Mouse (Mus musculus) lung, embryonic 14.5 days (tissue): ENCODE measurements around the gene Urm1. TPM values are rescaled to one million over a fixed set of nuclear protein-coding genes. Genes with fewer than 3 reads are reported as not detected.
A peak's percentile ranks its signal among the peaks of the same experiment; 100 is the strongest.

Experiments
- ATAC-seq: fragments of 200-750 bp; cut with Nextera tagmentation; 2 replicates; pipeline ENCODE4 v1.8.0; 2017; ENCODE audit warnings: mild to moderate bottlenecking, moderate TSS enrichment, moderate library complexity; ENCODE audit not compliant: insufficient read depth
- DNase-seq: peaks from one replicate; pipeline ENCODE4 v3.0.0-alpha.2; 2015
- H3K27ac ChIP-seq: fragments of 300-500 bp; sonication (generic); 2 replicates; pipeline ENCODE4 v1.5.1; 2014; ENCODE audit warnings: low read depth, mild to moderate bottlenecking, moderate library complexity
- H3K27me3 ChIP-seq: fragments of 300-500 bp; sonication (generic); 2 replicates; pipeline ENCODE4 v1.6.1; 2014; ENCODE audit warnings: low read length, control low read depth; ENCODE audit not compliant: insufficient read depth
- H3K36me3 ChIP-seq: fragments of 300-500 bp; sonication (generic); 2 replicates; pipeline ENCODE4 v1.6.1; 2014; ENCODE audit warnings: control low read depth; ENCODE audit not compliant: insufficient read depth
- H3K4me1 ChIP-seq: fragments of 300-500 bp; sonication (generic); 2 replicates; pipeline ENCODE4 v1.6.1; 2014; ENCODE audit warnings: antibody characterized with exemption, control low read depth; ENCODE audit not compliant: insufficient read depth
- H3K4me2 ChIP-seq: fragments of 300-500 bp; sonication (generic); 2 replicates; pipeline ENCODE4 v1.6.1; 2014; ENCODE audit warnings: mild to moderate bottlenecking
- H3K4me3 ChIP-seq: fragments of 300-500 bp; sonication (generic); 2 replicates; pipeline ENCODE4 v1.5.1; 2014; ENCODE audit warnings: low read depth, low read length
- H3K9ac ChIP-seq: fragments of 300-500 bp; sonication (generic); 2 replicates; pipeline ENCODE4 v1.6.1; 2014
- H3K9me3 ChIP-seq: fragments of 300-500 bp; sonication (generic); 2 replicates; pipeline ENCODE4 v1.6.1; 2016; ENCODE audit warnings: low read depth, low read length, control low read depth
- CTCF ChIP-seq: IDR thresholded peaks from 2 replicates; pipeline ENCODE4 v1.5.1; 2016; ENCODE audit warnings: antibody characterized with exemption, low read depth
- WGBS: fragments of 180-500 bp; shearing (Covaris S2); extraction: QIAGEN DNeasy Blood & Tissue Kit; methylation state at CpG from one replicate; pipeline ENCODE4 v1.1.7; 2014; 5-methylcytosine and 5-hydroxymethylcytosine counted together
- polyA plus RNA-seq: library from polyadenylated mRNA; unstranded; fragments of >200 nt; fragmentation: Nextera tagmentation; extraction: Ambion mirVana; gene quantifications from 2 replicates; pipeline ENCODE4 v1.2.1, GENCODE M21; 2014

Gene Urm1
- polyA plus RNA-seq, 1 experiment from 2014 or later, result 27.0 TPM

DNA sequence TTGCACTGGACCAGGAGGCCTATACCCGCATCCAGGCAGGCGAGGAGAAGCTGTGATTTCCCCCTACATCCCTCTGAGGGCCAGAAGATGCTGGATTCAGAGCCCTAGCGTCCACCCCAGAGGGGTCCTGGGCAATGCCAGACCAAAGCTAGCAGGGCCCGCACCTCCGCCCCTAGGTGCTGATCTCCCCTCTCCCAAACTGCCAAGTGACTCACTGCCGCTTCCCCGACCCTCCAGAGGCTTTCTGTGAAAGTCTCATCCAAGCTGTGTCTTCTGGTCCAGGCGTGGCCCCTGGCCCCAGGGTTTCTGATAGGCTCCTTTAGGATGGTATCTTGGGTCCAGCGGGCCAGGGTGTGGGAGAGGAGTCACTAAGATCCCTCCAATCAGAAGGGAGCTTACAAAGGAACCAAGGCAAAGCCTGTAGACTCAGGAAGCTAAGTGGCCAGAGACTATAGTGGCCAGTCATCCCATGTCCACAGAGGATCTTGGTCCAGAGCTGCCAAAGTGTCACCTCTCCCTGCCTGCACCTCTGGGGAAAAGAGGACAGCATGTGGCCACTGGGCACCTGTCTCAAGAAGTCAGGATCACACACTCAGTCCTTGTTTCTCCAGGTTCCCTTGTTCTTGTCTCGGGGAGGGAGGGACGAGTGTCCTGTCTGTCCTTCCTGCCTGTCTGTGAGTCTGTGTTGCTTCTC, 4.0 kb upstream of the Urm1 start:
- no peak overlapping the region for H3K4me3 ChIP-seq
- DNase-seq, result no peak
- no peak overlapping the region for H3K4me2 ChIP-seq
- no peak for TF ChIP-seq CTCF
- peaks cover 48% of the 10 kb centered on the region for H3K36me3 ChIP-seq
- H3K4me1 ChIP-seq, result no peaks in the 10 kb centered on the region
- 78% methylated on average over 11 of the region's 11 CpGs for WGBS
- no peaks in the 10 kb centered on the region for H3K9me3 ChIP-seq
- no peak overlapping the region for H3K9ac ChIP-seq
- H3K27me3 ChIP-seq, result no peaks in the 10 kb centered on the region
- H3K27ac ChIP-seq, result no peak overlapping the region
- ATAC-seq, result no peak

DNA sequence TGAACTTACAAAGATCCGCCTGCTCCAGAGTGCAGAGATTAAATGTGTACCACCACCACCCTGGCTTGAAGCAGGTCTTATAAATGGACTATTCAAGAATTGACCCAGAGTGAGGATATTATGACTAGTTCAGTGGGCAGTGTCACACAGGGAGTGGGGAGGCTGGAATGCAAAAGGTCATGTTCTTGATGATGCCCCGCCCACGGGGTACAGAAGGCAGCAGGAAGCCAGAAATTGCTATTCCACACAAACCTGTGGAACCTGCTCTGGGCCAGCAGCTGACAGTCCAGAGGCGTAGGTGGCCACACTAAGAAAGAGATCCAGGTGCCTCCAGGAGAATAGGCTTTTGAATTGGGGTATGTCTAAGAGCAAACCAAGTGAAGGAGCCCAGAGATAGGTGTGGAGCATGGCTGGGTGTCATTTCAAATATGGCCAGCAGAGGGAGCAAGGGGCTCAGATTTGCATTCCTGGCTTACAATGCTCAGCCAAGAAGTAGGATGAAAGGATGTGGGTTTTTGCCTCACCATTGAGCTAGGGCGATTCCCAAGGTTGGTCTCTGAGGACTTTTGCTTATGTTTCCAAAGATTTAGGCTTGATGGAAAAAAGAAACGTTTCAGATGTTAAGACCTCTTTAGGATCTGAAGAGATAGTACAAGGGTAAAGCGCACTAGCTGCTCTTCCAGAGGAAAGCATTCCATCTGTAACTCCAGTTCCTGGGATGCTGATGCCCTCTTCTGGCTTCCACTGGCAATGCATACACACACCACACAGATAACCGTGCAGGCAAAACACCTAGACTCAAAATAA, 2.2 kb upstream of the Urm1 start:
- Histone ChIP-seq H3K36me3 (peaks cover 30% of the 10 kb centered on the region), H3K4me3 (no peak overlapping the region), H3K4me1 (no peaks in the 10 kb centered on the region), H3K9me3 (no peaks in the 10 kb centered on the region), H3K27me3 (no peaks in the 10 kb centered on the region), H3K27ac (no peak overlapping the region), H3K9ac (no peak overlapping the region), H3K4me2 (peak overlapping the region; percentile 33)
- peak; percentile 95 for DNase-seq
- peak; percentile 90 for TF ChIP-seq CTCF
- ATAC-seq, result peak; percentile 62
- WGBS, result 29% methylated on average over 8 of the region's 8 CpGs

DNA sequence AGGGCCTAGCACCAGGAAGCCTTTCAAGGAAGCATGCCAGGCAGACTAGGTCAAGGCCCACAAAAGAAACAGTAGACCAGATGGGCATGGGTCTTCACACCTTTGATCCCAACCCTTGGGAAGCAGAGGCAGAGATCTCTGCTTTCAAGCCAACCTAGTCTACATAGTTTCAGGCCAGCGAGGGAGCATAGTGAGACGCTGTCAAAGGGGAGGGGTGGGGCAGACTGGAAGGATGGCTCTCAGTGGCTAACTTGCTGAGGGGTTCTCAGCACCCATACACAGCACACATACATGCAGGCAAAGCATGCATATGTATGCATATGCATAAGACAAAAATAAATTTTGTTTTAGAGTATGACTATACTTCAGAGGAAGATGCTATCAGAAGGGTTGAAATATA, 512 bp upstream of the Urm1 start:
- H3K4me2 ChIP-seq, result peak overlapping the region; percentile 69
- DNase-seq (no peak), ATAC-seq (no peak)
- H3K36me3 ChIP-seq, result peaks cover 15% of the 10 kb centered on the region; the same call in 1 of the 2 replicates
- no peak for TF ChIP-seq CTCF
- H3K9me3 ChIP-seq, result no peaks in the 10 kb centered on the region
- no peak overlapping the region for H3K9ac ChIP-seq
- WGBS, result 9% methylated on average over 2 of the region's 2 CpGs
- no peaks in the 10 kb centered on the region for H3K4me1 ChIP-seq
- no peak overlapping the region for H3K4me3 ChIP-seq
- H3K27me3 ChIP-seq, result no peaks in the 10 kb centered on the region
- H3K27ac ChIP-seq, result peak overlapping the region; percentile 95; the same call in 1 of the 2 replicates

DNA sequence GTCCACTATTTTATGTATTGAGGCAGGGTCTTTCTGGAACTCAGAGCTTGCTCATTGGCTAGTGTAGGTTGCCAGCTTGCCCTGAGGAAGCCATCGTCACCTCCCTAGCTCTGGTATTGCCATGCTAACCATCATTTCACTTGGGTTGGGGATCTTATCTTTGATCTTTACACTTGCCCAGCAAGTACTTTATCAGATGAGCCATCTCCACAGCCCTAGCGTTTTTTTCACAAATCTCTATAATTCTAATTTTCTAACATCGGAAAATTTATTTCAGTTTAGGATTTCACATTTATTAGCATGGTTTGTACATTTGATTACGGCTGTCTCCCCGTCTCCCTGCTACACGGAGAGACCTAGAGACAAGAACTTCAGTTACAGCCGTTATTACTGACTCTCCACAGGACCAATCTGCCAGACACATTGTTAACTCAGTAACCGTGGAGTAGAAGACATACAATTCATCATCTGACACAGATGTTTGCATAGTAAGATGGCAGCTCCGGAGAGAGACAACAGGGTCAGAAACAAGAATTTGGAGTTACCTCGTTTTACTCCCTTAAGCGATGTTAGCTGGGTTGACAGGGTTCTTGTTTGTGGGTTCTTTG, 6.5 kb downstream of the Urm1 start:
- no peaks in the 10 kb centered on the region for H3K36me3 ChIP-seq
- no peaks in the 10 kb centered on the region for H3K27me3 ChIP-seq
- peaks cover 5% of the 10 kb centered on the region for H3K4me1 ChIP-seq
- DNase-seq, result peak; percentile 64
- H3K9me3 ChIP-seq, result no peaks in the 10 kb centered on the region
- peak overlapping the region; percentile 96 for H3K27ac ChIP-seq
- no peak for TF ChIP-seq CTCF
- ATAC-seq, result peak; percentile 12; the same call in 1 of the 2 replicates
- H3K4me3 ChIP-seq, result peak overlapping the region; percentile 89
- H3K4me2 ChIP-seq, result peak overlapping the region; percentile 74
- peak overlapping the region; percentile 73 for H3K9ac ChIP-seq
- WGBS, result 7% methylated on average over 11 of the region's 11 CpGs

DNA sequence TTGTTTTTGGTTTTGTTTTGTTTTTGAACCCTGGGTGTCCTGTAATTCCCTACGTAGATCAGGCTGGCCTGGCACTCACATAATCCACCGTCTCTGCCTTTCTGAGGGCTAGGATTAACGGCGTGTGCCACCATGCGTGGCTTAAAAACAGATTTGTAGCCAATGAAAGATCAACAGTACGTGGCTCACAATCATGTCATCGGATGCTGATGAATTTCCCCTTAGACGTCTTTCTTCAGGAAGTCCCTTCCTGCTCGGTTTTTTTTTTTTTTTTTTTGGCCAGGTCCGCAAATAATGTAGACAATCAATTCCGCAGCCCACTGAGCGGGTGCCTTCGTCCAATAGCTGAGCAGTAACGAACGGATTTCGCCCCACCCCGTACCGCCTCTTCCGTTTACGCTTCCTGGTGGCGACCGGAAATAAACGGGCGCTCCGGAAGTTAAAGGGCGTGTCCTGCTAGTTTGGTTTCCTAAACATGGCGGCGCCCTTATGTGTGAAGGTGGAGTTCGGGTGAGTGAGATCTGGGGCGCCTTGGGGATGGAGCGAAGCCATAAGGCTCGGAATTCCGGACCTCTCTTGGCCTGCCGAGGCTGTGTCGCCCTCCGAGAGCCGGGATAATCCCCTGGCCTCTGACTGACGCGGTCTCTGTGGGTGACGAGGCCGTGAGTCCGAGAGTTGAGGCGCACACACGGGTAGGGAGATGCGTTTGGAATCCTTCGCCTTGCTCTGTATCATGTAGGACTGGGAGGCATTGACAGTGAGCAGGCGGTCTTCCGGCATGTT, 7.2 kb downstream of the Urm1 start:
- WGBS, result under 1% methylated on average over 48 of the region's 48 CpGs

DNA sequence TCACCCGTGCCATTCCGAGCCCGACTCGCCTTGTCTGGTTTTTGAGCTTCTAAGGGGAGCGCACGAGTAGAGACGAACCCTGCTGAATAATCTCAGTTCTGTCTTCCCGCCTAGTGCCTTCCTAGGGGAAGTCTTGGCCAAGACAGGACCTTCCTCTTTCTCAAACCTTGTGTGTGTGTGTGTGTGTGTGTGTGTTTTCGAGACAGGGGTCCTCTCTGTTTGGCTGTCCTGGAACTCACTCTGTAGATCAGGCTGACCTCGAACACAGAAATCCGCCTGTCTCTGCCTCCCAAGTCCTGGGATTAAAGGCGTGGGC, 7.8 kb downstream of the Urm1 start:
- no peak for TF ChIP-seq CTCF
- Histone ChIP-seq H3K27ac (peak overlapping the region; percentile 54; the same call in 1 of the 2 replicates), H3K4me1 (peaks cover 5% of the 10 kb centered on the region), H3K36me3 (peaks cover 3% of the 10 kb centered on the region; the same call in 1 of the 2 replicates), H3K9me3 (no peaks in the 10 kb centered on the region), H3K4me3 (peak overlapping the region; percentile 89), H3K4me2 (peak overlapping the region; percentile 74), H3K27me3 (no peaks in the 10 kb centered on the region), H3K9ac (peak overlapping the region; percentile 80)
- ATAC-seq (peak; percentile 7; the same call in 1 of the 2 replicates), DNase-seq (no peak)
- 3% methylated on average over 12 of the region's 12 CpGs for WGBS

More for the DNA sequence above, 7.2 kb downstream of the Urm1 start:
- H3K9ac ChIP-seq, result peak overlapping the region; percentile 80
- H3K27ac ChIP-seq, result peak overlapping the region; percentile 96
- no peaks in the 10 kb centered on the region for H3K9me3 ChIP-seq
- peak overlapping the region; percentile 89 for H3K4me3 ChIP-seq
- H3K4me2 ChIP-seq, result peak overlapping the region; percentile 74
- H3K36me3 ChIP-seq, result no peaks in the 10 kb centered on the region
- TF ChIP-seq CTCF, result no peak
- no peaks in the 10 kb centered on the region for H3K27me3 ChIP-seq
- peak; percentile 96 for ATAC-seq
- DNase-seq, result peak; percentile 100
- peaks cover 5% of the 10 kb centered on the region for H3K4me1 ChIP-seq
